ENCODE assay signal across 8 mouse cellular contexts in the genomic region with DNA sequence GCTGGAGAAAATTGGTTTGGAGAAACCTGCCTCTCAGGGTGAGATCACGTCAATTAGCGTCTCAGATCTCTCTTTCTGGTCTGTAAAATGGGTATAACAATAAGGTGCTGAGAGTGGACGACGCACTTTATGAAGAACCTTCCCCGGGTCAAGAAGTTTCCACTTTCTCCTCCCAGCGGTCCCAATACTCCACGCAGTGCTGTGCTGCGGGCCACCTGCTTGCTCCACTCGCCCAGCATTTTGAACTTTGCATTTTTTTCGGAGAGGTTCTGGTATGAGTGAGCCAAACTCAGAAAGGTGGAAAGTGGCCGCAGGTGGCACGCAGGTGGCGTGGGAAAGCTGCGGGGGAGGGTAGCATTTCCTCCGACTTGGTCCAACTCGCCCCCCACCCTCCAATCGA. TPM values are rescaled to one million over a fixed set of nuclear protein-coding genes. Genes with fewer than 3 reads are reported as not detected.
A peak's percentile ranks its signal among the peaks of the same experiment; 100 is the strongest.
DNase-seq lines count a peak whose midpoint lies in the region; ATAC-seq lines count a peak whose summit lies in the region.

No protein-coding gene starts in this region.

- H3K27me3 ChIP-seq in heart, embryonic 14.5 days (ENCODE audit: control insufficient read depth, insufficient read depth, low read length): no peaks in the 10 kb centered on the region
- H3K27me3 ChIP-seq in hindbrain, embryonic 12.5 days: peaks cover 8% of the 10 kb centered on the region; the same call in 1 of the 2 replicates
- no peaks in the 10 kb centered on the region for H3K27me3 ChIP-seq in midbrain, embryonic 11.5 days (ENCODE audit: control insufficient read depth, insufficient read depth, low read length)

- H3K36me3 ChIP-seq in heart, embryonic 14.5 days (ENCODE audit: control insufficient read depth, insufficient read depth, low read length): peaks cover 27% of the 10 kb centered on the region
- H3K36me3 ChIP-seq in hindbrain, embryonic 12.5 days: no peaks in the 10 kb centered on the region
- no peaks in the 10 kb centered on the region for H3K36me3 ChIP-seq in midbrain, embryonic 11.5 days (ENCODE audit: control insufficient read depth, insufficient read depth, low read length)

- H3K4me3 ChIP-seq in heart, embryonic 14.5 days (ENCODE audit: control insufficient read depth in 1 of 2, insufficient read depth in 1 of 2, low read depth in 1 of 2, low read length in 2 of 2): peak overlapping the region; percentile 76 to 81
- peak overlapping the region; percentile 58 for H3K4me3 ChIP-seq in hindbrain, embryonic 12.5 days
- peak overlapping the region; percentile 65 for H3K4me3 ChIP-seq in midbrain, embryonic 11.5 days (ENCODE audit: low read depth, low read length)

- DNase-seq in heart, postnatal 36 days: no peak
- no peak for DNase-seq in midbrain, embryonic 11.5 days (ENCODE audit: low spot score, missing footprints)
- DNase-seq in layer of hippocampus, adult 11-12 months (ENCODE audit: low spot score): no peak
- no peak for DNase-seq in cerebellum, adult 18-20 months
- DNase-seq in embryo, embryonic 10.5 days (ENCODE audit: low spot score): no peak

- H3K9me3 ChIP-seq in heart, embryonic 14.5 days (ENCODE audit: control insufficient read depth, low read length): no peaks in the 10 kb centered on the region
- no peaks in the 10 kb centered on the region for H3K9me3 ChIP-seq in hindbrain, embryonic 12.5 days (replicated peaks)
- no peaks in the 10 kb centered on the region for H3K9me3 ChIP-seq in midbrain, embryonic 11.5 days (ENCODE audit: control insufficient read depth, low read length)

- H3K27ac ChIP-seq in heart, embryonic 14.5 days (replicated peaks in 1 of 2; ENCODE audit: control insufficient read depth in 1 of 2, insufficient read depth in 1 of 2, low read depth in 2 of 2, low read length in 2 of 2): no peak overlapping the region
- H3K27ac ChIP-seq in hindbrain, embryonic 12.5 days: no peak overlapping the region
- H3K27ac ChIP-seq in midbrain, embryonic 11.5 days (ENCODE audit: low read depth, low read length): no peak overlapping the region

- WGBS in heart, embryonic 14.5 days: 1% methylated on average over 17 of the region's 17 CpGs
- WGBS in hindbrain, embryonic 12.5 days: 1% methylated on average over 17 of the region's 17 CpGs
- WGBS in midbrain, embryonic 11.5 days: 1% methylated on average over 17 of the region's 17 CpGs

- H3K4me2 ChIP-seq in heart, embryonic 14.5 days (ENCODE audit: low read length): peak overlapping the region; percentile 91
- H3K4me2 ChIP-seq in hindbrain, embryonic 12.5 days (replicated peaks): peak overlapping the region; percentile 91
- peak overlapping the region; percentile 88 for H3K4me2 ChIP-seq in midbrain, embryonic 11.5 days

- H3K9ac ChIP-seq in heart, embryonic 14.5 days (ENCODE audit: low read length): peak overlapping the region; percentile 86
- H3K9ac ChIP-seq in hindbrain, embryonic 12.5 days: peak overlapping the region; percentile 65
- H3K9ac ChIP-seq in midbrain, embryonic 11.5 days (ENCODE audit: low read length): peak overlapping the region; percentile 75

- peak; percentile 15; the same call in 1 of the 2 replicates for ATAC-seq in heart, embryonic 14.5 days (ENCODE audit: insufficient number of reproducible peaks, insufficient read depth, low FRiP score, low read depth)
- peak; percentile 34; the same call in 1 of the 2 replicates for ATAC-seq in common myeloid progenitor, adult 5-6 weeks (replicated peaks; ENCODE audit: low read depth, poor library complexity, severe bottlenecking)
- peak; percentile 71 for ATAC-seq in hindbrain, embryonic 12.5 days (ENCODE audit: low FRiP score)
- peak; percentile 60 for ATAC-seq in midbrain, embryonic 11.5 days (ENCODE audit: low FRiP score)

- H3K4me1 ChIP-seq in heart, embryonic 14.5 days (ENCODE audit: control insufficient read depth in 2 of 2, insufficient read depth in 2 of 2, low read length in 2 of 2): peaks cover 7 to 12% of the 10 kb centered on the region in 2 experiments; a peak in 3 of 4 replicates
- H3K4me1 ChIP-seq in hindbrain, embryonic 12.5 days: peaks cover 2% of the 10 kb centered on the region; the same call in 1 of the 2 replicates
- no peaks in the 10 kb centered on the region for H3K4me1 ChIP-seq in midbrain, embryonic 11.5 days (ENCODE audit: control insufficient read depth, insufficient read depth, low read length)

- intact Hi-C loops in heart, postnatal 36 days (cut with DNase I): no loop called here

RNA-seq across cellular contexts. Expression of a gene that starts 1.1 kb away (rescaled TPM):
- polyA plus RNA-seq in heart, embryonic 14.5 days (2014; fragmentation: Nextera tagmentation; extraction: Ambion mirVana): 36.9 and 42.9 TPM in 2 replicates
- 10 to 100 TPM; 17.6 to 17.7 TPM for total RNA-seq in heart, postnatal 36 days (2021)
- 39.1 and 44.7 TPM in 2 replicates for total RNA-seq in common myeloid progenitor, adult 5-6 weeks (2017)
- 15.5 and 17.0 TPM in 2 replicates for polyA plus RNA-seq in hindbrain, embryonic 12.5 days (2016; fragmentation: Nextera tagmentation; extraction: Ambion mirVana)
- polyA plus RNA-seq in midbrain, embryonic 11.5 days (2014; fragmentation: Nextera tagmentation; extraction: Ambion mirVana): 17.4 and 18.7 TPM in 2 replicates

RNA-seq across cellular contexts. Expression of a gene that starts 49.1 kb away (rescaled TPM):
- 30.8 and 33.7 TPM in 2 replicates for polyA plus RNA-seq in heart, embryonic 14.5 days (2014; fragmentation: Nextera tagmentation; extraction: Ambion mirVana)
- total RNA-seq in heart, postnatal 36 days (2021): 10 to 100 TPM; 24.2 to 24.3 TPM
- 14.7 and 36.2 TPM in 2 replicates for total RNA-seq in common myeloid progenitor, adult 5-6 weeks (2017)
- polyA plus RNA-seq in hindbrain, embryonic 12.5 days (2016; fragmentation: Nextera tagmentation; extraction: Ambion mirVana): 39.2 and 47.1 TPM in 2 replicates
- 24.6 and 26.4 TPM in 2 replicates for polyA plus RNA-seq in midbrain, embryonic 11.5 days (2014; fragmentation: Nextera tagmentation; extraction: Ambion mirVana)

RNA-seq across cellular contexts. Expression of a gene that starts 49.2 kb away (rescaled TPM):
- 13.2 and 13.4 TPM in 2 replicates for polyA plus RNA-seq in heart, embryonic 14.5 days (2014; fragmentation: Nextera tagmentation; extraction: Ambion mirVana)
- 1 to 10 TPM; 5.0 to 5.3 TPM for total RNA-seq in heart, postnatal 36 days (2021)
- 9.0 and 9.1 TPM in 2 replicates for total RNA-seq in common myeloid progenitor, adult 5-6 weeks (2017)
- 37.6 and 38.6 TPM in 2 replicates for polyA plus RNA-seq in hindbrain, embryonic 12.5 days (2016; fragmentation: Nextera tagmentation; extraction: Ambion mirVana)
- polyA plus RNA-seq in midbrain, embryonic 11.5 days (2014; fragmentation: Nextera tagmentation; extraction: Ambion mirVana): 36.5 and 41.8 TPM in 2 replicates

Comparison
In these comparisons a context has a peak if more than half of its experiments do, and no peak if none do; other contexts are left out.
1. ATAC-seq: peak in every context shown above with its lines; median percentile 71 in hindbrain, embryonic 12.5 days; 60 in midbrain, embryonic 11.5 days; 34 in common myeloid progenitor, adult 5-6 weeks; 15 in heart, embryonic 14.5 days.